Mouse (Mus musculus): Measurements from ENCODE around the gene BC030867. TPM values are rescaled to one million over a fixed set of nuclear protein-coding genes. Genes with fewer than 3 reads are reported as not detected.

BC030867 gene
- total RNA-seq, 2 experiments from 2014 or later = not detected

GRCm38 (mm10) chr11:102244926-102245449 is 3.7 kb upstream of the BC030867 start:
- intact Hi-C loops (cut with DNase I) = no loop called here
- DNase-seq = peak; percentile 69
- Histone ChIP-seq H3K27ac (peak overlapping the region; percentile 46; the same call in 1 of the 2 replicates), H3K4me3 (peak overlapping the region; percentile 65)
- TF ChIP-seq CTCF (IDR thresholded peaks at IDR 0.05) = no peak

- H3K27ac ChIP-seq = no peak overlapping the region
- intact Hi-C loops (cut with DNase I) = no loop called here
- no peak for TF ChIP-seq CTCF (IDR thresholded peaks at IDR 0.05)
- peak overlapping the region; percentile 65 for H3K4me3 ChIP-seq
- no peak for DNase-seq
Measured at GRCm38 (mm10) chr11:102245581-102246272, 3.0 kb upstream of the BC030867 start.

DNA sequence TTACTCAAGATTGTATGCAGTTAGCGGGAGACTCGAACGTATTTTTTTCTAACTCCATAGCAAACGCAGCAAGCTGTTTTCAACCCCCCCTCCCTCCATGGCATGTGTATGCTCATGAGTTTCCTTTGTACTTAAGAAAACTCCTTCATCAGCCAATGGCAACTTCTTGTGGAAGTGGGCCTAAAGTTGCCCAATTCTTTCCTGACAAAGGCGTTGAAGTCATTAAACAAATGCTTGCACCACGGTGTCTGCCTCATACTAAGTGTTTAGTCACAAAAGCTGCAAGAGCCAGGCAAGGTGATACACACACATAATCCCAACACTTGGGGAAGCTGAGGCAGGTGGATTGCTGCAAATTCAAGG is 2.4 kb upstream of the BC030867 start:
- no peak for DNase-seq
- intact Hi-C loops (cut with DNase I) = no loop called here
- no peak overlapping the region for H3K27ac ChIP-seq
- no peak for TF ChIP-seq CTCF (IDR thresholded peaks at IDR 0.05)
- no peak overlapping the region for H3K4me3 ChIP-seq

DNA sequence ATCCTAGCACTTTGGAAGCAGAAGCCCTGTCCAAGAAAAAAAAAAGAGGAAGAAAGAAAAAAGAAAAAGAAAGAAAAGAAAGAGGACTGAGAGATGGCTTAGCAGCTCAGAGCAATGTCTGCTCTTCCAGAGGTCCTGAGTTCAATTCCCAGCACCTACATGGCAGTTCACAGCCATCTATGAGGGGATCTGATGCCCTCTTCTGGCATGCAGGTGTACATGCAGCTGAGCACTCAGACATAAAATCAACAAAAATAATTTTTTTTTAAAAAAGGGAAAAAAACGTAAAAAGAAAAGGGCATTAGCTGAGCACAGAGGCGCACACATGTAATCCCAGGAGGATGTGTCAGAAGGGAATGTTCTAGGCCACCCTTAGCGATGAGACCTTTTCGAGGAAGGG is 1.8 kb upstream of the BC030867 start:
- no peak for DNase-seq
- no peak overlapping the region for H3K4me3 ChIP-seq
- H3K27ac ChIP-seq = no peak overlapping the region
- intact Hi-C loops (cut with DNase I) = no loop called here
- peak; percentile 37; the same call in 1 of the 2 replicates for TF ChIP-seq CTCF (IDR thresholded peaks at IDR 0.05)

- DNase-seq = no peak
- no peak for TF ChIP-seq CTCF (IDR thresholded peaks at IDR 0.05)
- Histone ChIP-seq H3K4me3 (peak overlapping the region; percentile 81), H3K27ac (no peak overlapping the region)
- intact Hi-C loops (cut with DNase I) = loop anchor here (2.0 kb wide), 1 partner anchor 17 kb away; no protein-coding TSS in a partner anchor
Measured at GRCm38 (mm10) chr11:102249351-102250090, 839 bp downstream of the BC030867 start.

- H3K4me3 ChIP-seq = no peak overlapping the region
- TF ChIP-seq CTCF (IDR thresholded peaks at IDR 0.05) = peak; percentile 39; the same call in 1 of the 2 replicates
- H3K27ac ChIP-seq = no peak overlapping the region
- no peak for DNase-seq
- intact Hi-C loops (cut with DNase I) = no loop called here
Measured at GRCm38 (mm10) chr11:102257514-102257913, 8.8 kb downstream of the BC030867 start.

DNA sequence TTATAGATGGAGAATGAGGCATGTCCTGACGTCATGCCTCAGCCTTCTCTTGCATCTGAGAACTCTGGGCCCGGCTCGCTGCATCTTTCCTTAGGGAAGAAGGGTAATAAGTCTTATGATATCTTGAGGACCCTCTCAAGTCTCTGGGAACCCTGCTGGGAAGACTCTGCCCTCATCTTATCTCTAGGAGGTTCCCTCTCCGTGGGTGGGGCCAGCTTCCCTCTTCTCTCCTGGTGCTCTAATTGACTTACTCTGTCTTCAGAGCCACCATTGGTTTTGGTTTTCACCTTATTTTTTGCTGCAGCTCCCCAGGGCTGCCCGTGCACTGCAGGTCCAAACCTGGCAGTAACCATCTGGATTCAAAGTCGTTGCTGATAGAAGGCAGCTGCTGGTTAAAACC is 9.4 kb downstream of the BC030867 start:
- Histone ChIP-seq H3K27ac (no peak overlapping the region), H3K4me3 (no peak overlapping the region)
- intact Hi-C loops (cut with DNase I) = no loop called here
- no peak for TF ChIP-seq CTCF (IDR thresholded peaks at IDR 0.05)
- no peak for DNase-seq

- no peak overlapping the region for H3K27ac ChIP-seq
- no peak for DNase-seq
- H3K4me3 ChIP-seq = no peak overlapping the region
- peak; percentile 38 for TF ChIP-seq CTCF (IDR thresholded peaks at IDR 0.05)
- intact Hi-C loops (cut with DNase I) = no loop called here
Measured at GRCm38 (mm10) chr11:102258521-102258920, 9.8 kb downstream of the BC030867 start.

DNA sequence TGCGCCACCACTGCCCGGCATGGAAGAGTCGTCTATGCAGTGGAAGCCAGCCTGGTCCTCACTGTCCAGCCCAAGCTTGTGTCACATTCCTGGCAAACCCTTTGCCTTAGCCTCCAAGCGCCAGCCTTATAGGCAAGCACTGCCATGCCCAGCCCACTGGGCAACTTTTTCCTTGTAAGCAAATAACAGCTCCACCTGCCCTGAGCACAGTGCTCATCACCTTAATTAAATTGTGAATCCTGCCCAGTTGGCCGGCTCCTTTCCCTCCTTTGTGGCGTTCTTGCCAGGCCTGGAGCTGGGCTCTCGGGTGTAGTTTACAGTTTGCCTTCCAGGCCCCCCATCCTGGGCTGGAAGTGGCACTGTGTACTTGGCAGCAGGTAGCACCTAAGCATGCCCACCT is 14.5 kb downstream of the BC030867 start:
- no peak overlapping the region for H3K4me3 ChIP-seq
- no peak for TF ChIP-seq CTCF (IDR thresholded peaks at IDR 0.05)
- DNase-seq = no peak
- intact Hi-C loops (cut with DNase I) = no loop called here
- H3K27ac ChIP-seq = no peak overlapping the region

GRCm38 (mm10) chr11:102265816-102266215 is 17.1 kb downstream of the BC030867 start:
- H3K27ac ChIP-seq = no peak overlapping the region
- DNase-seq = no peak
- no peak for TF ChIP-seq CTCF (IDR thresholded peaks at IDR 0.05)
- intact Hi-C loops (cut with DNase I) = loop anchor here (2.0 to 5.0 kb wide), 2 partner anchors 17 to 124 kb away; partner anchors contain the start of gene BC030867
- no peak overlapping the region for H3K4me3 ChIP-seq

GRCm38 (mm10) chr11:102266631-102267355 is 18.1 kb downstream of the BC030867 start:
- Histone ChIP-seq H3K27ac (peak overlapping the region; percentile 98), H3K4me3 (peak overlapping the region; percentile 33)
- no peak for TF ChIP-seq CTCF (IDR thresholded peaks at IDR 0.05)
- intact Hi-C loops (cut with DNase I) = loop anchor here (1.0 to 5.0 kb wide), 3 partner anchors 18 to 164 kb away; partner anchors contain the start of gene BC030867
- peak; percentile 32 for DNase-seq

DNA sequence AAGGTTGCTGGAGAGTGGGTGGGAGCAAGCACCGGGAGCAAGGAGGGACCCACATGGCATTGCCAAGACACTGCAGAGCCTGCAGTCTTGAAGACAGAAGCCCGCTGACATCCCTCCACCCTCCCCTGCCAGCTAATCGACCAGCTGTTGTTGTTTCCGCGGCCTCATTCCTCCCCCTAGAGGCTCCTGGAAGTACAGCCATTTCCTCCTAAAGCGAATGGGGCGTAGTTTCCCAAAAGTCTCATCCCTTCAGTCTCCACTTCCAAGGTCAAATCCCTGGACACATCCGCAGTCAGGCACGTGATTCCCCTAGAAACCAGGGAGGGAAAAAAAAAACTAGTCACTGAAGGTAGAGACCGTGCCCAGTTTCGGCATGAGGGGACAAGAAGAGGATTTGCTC is 18.8 kb downstream of the BC030867 start:
- intact Hi-C loops (cut with DNase I) = loop anchor here (1.0 to 5.0 kb wide), 3 partner anchors 19 to 165 kb away; partner anchors contain the start of gene BC030867
- peak overlapping the region; percentile 98 for H3K27ac ChIP-seq
- DNase-seq = peak; percentile 86
- peak overlapping the region; percentile 33 for H3K4me3 ChIP-seq
- peak; percentile 74 for TF ChIP-seq CTCF (IDR thresholded peaks at IDR 0.05)
